Mouse (Mus musculus) erythroblast, embryonic 14.5 days (primary cell): ENCODE data around the gene Rmdn2.

Experiments
- GATA1 ChIP-seq: IDR thresholded peaks from 2 replicates; pipeline ENCODE4 v1.6.1; 2012; ENCODE audit warnings: low read length, inconsistent platforms, mixed read lengths
- TAL1 ChIP-seq: IDR thresholded peaks from 3 replicates; pipeline ENCODE4 v1.6.1; 2012; ENCODE audit warnings: low read length, inconsistent platforms, mixed read lengths

DNA sequence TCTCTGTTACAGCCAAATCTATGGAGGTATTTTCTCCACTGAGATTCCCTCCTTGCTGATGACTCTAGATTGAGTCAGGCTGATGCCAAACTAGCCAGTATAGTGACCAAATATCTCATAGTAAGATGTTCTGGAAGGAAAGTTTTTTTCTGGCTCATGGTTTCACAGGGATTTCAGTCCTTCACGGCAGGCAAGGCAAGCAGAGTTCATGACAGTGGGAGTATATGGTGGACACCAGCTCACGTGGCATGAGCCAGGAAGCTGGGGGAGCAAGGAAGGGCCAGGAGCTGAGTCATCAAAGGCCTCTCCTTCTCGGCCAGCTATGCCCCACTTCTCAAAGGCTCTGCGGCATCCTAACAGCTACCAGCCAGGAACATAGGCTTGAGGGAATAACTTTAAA, 11.6 kb upstream of the Rmdn2 start:
- no peak for TF ChIP-seq GATA1
- TF ChIP-seq TAL1: no peak
